Mouse (Mus musculus) A20 (cell line): ENCODE data around the gene Sowaha.

Source experiments
- DNase-seq: peaks from one replicate; pipeline ENCODE4 v3.0.0-alpha.2; 2011; ENCODE audit warnings: low read depth, low spot score

The Sowaha gene

DNA sequence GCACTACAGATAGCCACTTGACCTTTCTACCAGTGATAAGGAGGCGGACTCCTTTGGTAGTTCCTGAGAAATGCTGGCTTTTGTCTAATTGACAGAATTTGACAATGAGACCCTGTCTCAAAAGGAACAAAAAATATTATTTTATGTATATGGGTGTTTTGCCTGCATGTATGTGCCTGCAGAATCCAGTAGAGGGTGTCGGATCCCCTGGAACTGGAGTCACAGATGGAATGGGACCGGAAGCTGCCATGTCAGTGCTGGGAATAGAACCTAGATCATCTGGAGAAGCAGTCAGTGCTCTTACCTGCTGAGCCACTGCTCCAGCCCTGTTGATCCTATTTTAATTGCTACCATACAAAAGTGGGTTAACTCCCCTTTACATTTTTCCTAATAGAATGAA lies 7.4 kb downstream of the Sowaha start:
- no peak for DNase-seq

DNA sequence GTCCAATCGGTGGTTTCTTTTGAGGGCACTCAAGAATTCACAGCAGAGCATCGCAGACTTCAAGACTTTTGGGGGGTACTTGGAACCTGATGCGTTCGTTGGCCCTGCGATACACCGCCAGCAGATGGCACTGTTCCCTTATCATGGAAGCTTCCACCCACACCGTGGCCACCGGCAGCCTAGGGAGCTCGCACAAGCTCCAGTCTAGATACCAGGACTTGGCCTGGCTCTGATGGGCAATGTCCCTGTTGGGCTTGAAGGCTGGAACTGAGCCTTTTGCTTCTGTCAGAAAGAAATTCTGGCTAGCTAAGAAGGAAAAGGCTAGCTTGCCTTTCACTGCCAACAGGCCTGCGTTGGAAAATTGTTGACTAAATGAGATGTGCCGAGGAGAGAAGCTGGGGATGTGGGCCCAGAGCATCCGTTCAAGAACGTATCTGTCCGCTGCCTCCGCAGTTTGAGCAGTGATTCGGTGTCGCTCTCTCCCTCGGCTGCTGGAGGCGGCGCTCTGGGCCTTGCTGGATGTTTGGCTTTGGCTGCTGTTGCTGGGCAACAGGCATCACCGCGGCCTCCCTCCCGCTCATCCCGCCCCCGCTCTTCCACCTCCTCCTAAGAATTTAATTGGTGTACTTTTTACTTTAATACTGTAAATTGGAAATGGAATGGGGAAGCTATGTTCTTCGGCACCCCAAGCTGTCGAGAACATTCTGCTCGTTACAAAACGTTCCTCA lies 9.9 kb downstream of the Sowaha start, which contains the start of gene Gm9837:
Gene Gm9837, minus strand, starts transcription at position 512 of the 728 bp plus-strand sequence.
- peak; percentile 74 for DNase-seq

DNA sequence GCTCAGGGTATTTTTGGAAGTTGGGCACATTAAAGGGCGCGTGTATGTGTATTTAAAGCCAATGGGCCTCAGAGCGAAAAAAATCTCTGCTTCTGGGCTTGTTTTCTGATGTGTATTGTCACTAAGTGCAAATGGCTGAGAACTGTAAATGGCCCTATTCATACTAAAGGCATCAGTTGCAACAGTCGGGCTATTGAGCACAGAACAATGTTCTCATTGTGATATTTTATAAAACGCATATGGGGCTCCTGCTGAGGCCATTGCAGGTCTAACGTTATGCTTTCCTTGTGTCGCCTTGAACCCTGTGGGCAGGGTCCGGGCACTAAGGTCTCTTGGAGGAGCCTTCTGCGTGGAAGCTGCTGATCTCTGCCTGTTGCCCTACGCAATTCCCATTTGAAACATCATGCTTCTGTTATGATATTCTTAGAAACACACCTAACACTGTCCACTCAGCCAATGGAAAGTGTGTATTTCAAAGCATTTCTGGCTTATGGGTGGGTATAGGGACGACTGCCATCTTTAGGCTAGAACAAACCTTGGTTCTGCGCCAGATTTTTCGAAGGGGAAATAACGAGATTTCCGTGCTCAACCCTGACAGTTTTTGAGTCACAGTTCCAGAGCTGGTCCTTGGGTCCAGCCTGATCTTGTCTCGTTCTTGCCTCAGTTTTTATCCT lies 10.6 kb downstream of the Sowaha start:
- no peak for DNase-seq

DNA sequence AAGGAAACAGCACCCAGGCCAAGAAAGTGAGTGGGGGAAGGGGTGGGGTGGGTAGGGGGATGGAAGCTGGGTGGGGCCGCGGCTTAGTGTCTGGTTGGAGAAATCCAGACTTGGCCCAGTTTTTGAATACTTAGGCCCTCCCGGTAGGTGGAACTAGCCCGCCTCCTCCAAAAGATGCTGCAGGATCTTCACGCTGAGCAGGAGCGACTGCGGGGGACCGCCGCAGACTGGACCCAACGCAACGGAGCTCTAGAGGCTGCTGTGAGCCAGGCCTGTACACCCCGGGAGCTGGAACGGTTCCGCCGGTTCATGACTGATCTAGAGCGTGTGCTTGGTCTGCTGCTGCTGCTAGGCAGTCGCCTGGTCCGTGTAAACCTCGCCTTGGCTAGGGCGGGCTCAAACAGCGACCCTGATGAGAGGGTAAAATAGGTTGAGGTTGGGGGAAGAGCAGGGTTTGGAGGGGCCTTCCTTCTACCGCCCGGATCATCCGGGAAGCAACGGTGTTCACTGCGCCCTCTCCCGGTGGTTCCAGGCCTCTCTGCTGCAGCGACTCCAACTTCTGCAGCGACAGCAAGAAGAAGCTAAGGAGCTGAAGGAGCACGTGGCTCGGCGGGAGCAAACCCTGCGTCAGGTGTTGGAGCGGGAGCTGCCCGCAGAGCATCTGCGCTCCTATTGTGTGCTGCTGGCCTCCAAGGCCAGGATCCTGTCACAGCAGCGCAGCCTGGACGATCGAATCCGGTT lies 13.7 kb downstream of the Sowaha start:
- peak; percentile 20 for DNase-seq

DNA sequence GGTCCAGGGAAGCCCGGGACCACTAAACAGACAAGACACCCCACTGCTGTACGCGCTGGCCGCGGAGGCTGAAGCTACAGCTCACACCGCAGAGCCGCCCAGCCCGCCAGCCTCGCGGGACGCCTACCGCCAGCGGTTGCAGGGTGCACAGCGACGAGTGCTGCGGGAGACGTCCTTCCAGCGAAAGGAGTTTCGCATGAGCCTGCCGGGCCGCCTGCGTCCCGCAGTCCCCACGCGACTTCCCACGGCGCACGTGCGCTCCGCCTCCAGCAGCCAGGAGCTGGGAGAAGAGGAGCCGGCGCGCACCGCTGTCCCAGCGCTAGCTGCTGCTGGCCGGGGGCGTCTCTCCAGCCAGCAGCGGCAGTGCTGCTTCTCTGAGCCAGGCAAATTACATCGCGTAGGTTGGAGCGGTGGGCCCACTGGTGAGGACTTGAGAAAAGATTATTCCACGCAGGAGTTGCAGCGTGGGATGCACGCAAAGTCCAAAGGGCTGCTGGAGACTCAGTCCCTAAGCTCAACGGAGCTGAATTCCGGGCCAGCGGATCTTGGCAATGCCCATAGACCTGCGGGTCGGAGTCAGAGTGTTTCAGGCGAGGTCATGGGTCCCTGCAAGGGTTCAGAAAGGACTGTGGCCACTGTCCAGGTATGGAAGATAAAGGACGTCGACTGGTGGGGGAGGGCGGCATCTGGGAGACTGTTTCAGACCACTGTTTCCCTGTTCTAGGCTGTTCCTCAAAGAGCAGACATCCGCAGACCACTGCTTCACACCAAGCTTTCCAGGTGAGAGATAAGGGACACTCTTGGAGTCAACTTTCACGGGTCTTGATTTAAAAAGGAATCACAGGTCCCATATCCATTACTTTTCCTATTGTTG lies 16.3 kb downstream of the Sowaha start:
- DNase-seq, result no peak

DNA sequence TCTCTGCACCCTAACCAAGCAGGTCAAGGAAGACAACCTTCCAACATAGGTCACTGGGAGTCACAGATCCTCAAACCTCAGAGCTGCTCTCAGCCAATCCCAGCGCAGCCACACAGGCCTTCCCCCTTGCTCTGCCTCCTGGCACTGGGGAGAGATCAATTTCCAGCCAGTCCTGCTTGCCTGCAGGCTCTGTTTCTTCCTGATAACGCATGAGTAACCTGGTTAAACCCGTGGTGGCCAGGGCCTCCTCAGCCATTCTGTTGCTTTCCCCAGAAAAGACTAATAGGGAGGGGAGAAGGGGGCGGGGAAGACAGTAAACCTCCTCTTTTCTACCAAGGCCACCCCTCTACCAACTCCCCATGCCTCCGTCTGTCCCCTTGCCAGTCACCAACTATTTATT lies 18.3 kb downstream of the Sowaha start:
- DNase-seq, result no peak

DNA sequence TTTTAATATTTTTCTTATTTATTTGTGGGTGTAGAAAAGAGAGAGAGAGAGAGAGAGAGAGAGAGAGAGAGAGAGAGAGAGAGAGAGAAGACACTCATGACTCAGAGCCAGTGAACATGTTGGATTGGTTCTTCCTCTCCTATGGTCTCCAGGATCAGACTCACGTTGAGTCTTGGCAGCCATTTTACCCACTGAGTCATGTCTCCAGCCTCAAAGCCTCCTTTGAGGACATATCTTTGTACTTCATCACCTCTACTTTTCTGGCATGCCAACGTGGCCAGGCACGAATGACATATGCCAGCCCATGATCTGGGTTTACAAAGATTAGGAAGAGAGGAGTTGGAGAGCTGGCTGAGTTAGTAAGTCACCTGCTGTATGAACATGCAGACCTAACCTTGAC lies 19.9 kb downstream of the Sowaha start:
- no peak for DNase-seq

DNA sequence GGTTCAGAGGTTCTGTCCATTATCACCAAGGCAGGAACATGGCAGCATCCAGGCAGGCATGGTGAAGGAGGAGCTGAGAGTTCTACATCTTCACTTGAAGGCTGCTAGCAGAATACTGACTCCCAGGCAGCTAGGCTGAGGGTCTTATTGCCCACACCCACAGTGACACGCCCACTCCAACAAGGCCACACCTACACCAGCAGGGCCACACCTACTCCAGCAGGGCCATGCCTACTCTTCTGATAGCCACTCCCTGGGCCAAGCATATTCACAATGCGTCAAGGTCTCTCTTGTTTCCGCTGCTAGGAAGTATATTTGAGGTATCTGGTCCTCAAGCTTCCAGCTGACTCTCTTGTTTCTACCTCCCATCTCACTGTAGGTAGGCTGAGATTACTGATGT lies 21.1 kb downstream of the Sowaha start:
- no peak for DNase-seq

DNA sequence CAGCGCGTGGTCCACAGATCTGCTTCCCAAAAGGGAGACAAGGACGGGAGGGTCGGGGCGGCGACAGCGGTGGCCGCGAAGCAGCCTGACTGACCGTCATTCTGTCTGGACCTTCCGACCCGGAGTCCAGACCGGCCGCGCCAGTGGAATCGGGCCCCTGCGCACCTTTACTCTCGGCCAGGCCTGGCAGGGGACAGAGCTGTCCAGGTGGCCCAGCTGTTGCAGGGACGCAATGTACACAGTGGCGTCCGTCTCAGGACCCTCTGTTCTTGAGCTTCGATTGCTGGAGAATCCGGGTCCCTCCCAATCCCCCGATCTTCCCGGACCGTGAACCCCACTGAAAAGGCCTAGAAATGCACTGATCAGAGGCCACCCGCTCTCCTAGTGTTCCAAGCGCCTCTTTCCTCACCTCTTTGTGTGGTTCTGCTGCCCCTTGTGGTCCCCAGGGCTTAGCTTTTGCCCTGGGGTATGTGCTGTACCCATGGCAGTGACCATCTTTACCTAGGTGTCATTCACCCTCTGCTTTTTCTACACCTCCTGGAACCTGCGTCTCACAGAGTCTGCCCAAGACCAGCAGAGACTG lies 22.6 kb downstream of the Sowaha start:
- no peak for DNase-seq

DNA sequence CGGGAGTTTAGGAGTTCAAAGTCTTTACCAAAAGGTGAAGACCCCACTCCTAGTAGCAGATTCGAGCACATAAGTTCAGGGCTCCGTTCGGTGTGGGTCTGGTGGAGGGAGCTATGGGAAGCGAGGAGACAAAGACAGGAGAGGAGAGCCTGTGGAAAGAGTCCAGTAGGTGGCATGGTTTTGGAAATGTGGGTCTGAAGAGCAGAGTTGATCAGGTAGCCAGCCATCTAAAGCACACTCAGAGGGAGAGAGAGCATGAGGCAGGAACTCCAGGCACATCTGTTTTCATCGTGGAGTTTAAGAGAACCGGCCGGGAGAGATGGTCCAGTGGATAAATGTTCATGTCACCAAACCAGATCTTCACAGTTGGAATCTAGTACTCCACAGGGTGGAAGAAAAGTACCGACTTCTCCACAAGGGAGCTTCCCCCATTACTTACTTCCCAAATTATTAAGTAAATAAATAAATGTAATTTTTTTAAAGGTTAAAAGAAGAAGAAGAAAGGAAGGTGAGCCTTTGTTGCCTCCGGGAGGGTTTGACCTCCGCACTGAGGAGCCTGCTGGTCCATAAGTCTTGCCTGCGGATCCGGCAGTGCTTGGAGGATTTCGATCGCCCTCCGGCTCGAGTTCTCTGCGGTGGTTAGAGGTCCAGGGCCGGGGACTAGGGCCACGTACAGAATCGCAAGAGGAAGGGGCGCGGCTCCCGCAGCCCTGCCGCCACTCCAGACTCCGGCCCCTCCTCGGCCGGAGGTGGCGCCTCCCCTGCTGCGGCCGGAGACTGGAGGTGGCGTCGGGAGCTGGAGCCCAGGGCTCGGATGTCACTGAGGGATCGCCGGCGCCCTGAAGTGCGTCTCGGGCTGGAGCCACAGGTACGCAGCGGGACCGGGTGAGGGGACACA lies 23.4 kb downstream of the Sowaha start, which contains the start of the genes Gm10447 and Shroom1:
Gene Gm10447, minus strand, starts transcription at position 637 of the 898 bp plus-strand sequence.
Gene Shroom1, plus strand, starts transcription at position 732 of the 898 bp plus-strand sequence.
- DNase-seq, result no peak

DNA sequence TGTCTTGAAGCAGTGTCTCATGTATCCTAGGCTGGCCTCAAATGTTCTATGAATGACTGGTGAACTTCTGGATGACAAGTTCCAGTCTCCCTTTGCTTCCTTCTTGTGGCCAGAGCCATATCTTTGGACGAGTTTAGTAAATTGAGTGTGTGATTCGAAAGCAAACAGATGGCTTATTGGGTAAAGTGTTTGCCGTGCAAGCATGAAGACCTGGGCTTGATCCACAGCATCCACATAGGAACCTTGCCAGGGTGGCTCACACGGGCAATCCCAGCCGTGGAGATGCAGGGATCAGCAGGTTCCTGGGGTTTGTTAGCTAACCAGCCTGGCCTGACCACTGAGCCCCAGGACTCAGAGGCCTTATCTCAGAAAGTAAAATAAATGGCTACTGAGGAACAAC lies 27.0 kb downstream of the Sowaha start:
- no peak for DNase-seq

DNA sequence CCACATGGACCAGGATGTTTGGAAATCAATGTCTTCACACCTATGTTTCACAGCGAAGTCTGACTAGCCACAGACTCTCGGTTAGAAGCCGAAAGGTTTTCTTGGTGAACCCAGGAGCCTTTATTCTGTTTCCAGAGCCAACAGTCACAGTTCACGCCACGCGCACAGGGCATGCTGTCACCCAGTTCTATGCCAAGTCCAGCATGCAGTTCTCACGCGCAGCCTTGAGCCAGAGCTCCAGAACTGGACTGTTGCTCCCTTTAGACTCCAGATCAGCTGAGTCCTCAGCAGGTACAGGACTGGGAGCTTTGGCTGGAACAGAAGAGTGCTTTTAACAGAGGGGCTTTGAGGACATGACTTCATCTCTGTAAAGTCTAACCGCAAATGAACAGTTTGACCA lies 27.7 kb downstream of the Sowaha start:
- no peak for DNase-seq

DNA sequence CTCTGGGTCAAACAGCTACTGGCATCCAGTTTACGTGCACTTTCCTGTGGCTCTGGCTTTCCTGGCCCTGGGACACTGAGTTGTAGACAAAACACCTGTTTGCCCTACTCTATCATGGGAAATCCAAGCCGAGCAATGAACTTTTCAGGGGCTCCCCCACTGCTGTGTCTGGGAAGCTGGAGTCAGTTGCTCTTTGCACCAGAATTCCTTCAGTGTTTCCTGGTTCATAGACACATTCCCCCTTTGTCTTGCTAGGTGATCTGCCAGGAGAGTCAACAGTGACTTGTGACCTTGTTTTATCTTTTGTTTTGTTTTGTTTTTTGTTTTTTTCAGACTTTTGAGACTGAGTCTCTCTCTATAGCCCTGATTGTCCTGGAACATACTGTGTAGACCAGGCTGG lies 28.7 kb downstream of the Sowaha start:
- no peak for DNase-seq

DNA sequence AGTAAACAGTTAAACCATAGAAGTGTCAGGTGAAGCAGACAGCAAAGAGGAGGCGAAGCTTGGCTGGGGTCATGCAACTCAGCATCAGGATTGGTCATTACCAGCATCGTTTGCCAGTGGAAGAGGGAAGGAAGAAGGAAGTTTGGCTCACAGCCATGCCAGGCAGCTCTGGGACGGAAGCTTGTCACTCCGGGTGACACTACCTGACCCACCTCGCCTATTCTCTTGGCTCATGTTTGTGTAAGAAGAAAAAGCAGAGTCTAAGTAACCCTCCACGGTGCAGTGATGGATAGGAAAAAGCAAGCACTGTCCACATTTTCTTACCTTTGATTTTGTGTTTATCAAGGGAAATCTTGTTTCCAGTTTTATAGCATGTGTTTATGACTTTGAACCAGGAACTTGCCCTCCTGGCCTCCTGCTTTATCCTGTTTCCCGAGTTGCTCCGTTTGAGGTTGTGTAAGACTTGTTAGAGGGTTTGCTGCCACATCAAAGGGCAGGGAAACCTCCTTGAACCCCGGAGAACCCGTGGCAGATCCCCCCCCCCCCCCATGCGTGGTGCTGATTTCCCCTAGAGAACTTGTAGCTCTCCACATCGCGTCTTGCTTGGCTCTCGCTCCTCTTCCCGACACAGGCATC lies 29.9 kb downstream of the Sowaha start:
- no peak for DNase-seq

DNA sequence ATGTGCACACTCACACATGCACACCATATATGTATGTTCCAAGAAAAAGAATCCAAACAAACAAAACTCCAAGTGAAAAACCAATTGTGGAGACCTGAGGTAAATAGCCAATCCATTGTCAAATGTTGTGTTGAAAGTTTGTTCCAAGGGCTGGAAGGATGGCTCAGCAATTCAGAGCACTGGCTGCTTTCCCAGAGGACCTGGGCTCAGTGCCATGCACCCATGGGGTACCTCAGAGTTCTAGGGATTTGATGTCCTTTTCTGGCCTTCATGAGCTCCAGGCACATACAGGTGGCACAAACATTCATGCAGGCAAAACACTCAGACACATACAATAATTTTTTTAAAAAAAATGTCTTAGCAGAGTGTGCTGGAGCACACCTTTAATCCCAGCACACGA lies 31.5 kb downstream of the Sowaha start:
- DNase-seq, result no peak

DNA sequence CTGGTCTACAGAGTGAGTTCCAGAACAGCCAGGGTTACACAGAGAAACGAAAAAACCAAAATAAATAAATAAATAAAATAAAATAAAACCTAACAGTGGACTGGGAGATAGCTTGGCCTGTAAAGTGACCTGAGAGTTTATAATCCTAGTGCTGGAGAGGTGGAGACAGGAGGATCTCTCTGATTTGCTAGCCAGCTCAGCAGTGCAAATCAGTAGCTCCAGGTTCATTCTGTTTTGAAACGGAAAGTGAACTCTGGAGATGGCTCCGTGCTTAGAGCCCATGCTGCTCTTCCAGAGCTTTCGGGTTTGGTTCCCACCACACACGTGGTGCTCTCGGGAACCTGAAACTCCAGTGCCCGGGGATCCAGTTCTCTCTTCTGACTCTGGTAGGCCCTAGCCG lies 32.1 kb downstream of the Sowaha start:
- DNase-seq, result no peak

DNA sequence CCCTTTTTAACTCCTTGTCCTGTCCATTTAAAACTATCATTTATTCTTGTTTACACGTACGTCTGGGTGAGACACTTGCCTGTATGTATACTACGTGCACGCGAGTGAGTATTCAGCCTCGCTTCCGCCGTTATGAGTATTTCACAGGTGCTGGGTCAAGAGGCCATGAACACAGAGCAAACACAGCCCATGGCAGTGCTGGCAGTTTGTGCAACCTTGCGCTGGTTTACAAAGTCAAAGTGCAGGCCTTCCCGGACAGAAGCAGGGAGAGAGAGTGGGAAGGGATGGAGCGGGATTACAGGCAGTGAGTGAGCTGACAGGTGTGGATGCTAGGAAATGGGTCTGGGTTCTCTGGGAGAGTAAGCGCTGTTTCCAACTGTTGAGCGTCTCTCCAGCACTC lies 33.9 kb downstream of the Sowaha start:
- no peak for DNase-seq

DNA sequence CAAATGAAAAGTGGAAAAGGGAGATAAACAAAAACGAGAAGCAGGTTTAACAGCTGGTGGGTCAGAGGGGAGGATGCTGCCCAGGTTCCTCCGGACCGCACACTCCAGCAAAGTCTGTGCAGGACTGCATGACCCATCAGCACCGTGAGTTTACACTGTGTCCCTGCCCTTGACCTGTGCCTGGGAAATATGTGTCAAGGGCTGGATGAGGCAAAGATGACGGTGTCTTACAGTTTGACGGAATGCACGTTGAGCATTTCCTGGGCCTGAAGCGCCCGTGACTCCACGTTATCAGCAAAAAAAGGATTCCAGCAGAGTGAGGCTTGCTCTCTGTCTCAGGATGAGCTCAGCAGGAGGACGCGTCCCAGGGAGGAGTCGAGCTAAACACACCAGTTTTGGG lies 34.5 kb downstream of the Sowaha start:
- DNase-seq, result no peak

DNA sequence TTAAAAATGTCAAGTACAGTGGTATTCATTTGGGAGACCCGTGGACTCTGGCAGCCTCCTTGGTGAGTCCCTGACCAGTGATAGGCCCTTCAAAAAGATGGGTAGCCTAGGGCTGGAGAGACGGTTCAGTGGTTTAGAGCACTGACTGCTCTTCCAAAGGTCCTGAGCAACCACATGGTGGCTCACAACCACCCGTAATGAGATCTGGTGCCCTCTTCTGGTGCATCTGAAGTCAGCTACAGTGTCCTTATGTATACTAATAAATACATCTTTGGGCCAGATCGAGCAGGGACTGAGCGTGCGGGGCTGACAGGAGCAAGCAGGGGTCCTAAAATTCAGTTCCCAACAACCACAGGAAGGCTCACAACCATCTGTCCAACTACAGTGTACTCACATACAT lies 36.2 kb downstream of the Sowaha start:
- DNase-seq, result peak; percentile 66

DNA sequence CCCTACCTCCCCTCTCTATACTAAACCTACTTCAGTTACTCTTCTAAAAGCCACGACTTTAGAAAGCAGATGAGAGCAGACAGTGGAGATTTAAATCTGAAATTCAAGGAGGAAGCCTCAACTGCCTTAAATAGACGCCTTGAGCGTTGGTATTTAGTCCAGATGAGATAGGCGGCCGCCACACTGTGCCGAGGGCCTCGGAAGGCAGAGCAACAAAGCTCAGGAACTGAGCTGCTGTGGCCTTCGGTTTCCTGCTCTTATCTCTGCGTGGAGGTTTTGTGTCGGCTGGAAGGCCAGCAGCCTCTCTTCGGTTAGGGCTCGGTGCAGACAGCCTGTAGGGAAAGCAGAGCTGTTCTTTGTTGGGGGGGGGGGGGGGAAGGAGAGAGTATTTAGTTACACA lies 38.2 kb downstream of the Sowaha start:
- DNase-seq, result no peak
